Mouse (Mus musculus) common myeloid progenitor, adult 5-6 weeks (primary cell): Measurements from ENCODE around the gene Chat. TPM values are rescaled to one million over a fixed set of nuclear protein-coding genes. Genes with fewer than 3 reads are reported as not detected.
A peak's percentile ranks its signal among the peaks of the same experiment; 100 is the strongest.
"Not testable (repeated sequence)": the region's sequence is repeated elsewhere in the genome, so short reads cannot be mapped to it uniquely, and the experiment has no call there.

Experiments
- ATAC-seq: replicated peaks from 2 replicates; pipeline ENCODE4 v1.8.0; 2016; ENCODE audit warnings: low read depth, mild to moderate bottlenecking, moderate TSS enrichment, inconsistent platforms; ENCODE audit not compliant: poor library complexity, severe bottlenecking
- total RNA-seq: library from RNA; stranded (forward); fragments of 200-1000, 187-1606 nt; gene quantifications from 2 replicates; pipeline ENCODE4 v1.2.3, GENCODE M21; 2017

The Chat gene
- total RNA-seq, 1 experiment from 2014 or later: not detected

- no peak for ATAC-seq
Observed at GRCm38 (mm10) chr14:32463211-32464040, 2.4 kb downstream of the Chat start.

DNA sequence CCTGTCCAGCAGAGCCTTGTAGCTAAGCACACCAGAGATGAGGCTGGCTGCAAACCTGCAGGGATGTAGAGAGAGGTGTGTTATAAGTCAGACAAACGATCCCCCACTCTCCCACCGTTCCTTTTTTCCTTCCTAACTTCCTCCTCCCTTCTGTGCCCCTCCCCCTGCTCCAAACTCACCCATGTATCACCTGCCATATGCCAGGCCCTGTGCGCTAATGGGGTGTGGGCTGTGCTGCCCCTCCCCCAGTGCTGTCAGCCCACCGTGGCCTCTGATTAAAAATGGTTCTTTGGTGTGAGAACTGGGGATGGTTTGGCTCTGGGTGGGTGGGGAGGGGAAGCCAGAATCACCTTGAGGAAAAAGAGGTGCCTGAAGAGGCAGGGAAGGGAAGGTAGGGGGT is 13.2 kb downstream of the Chat start:
- ATAC-seq: no peak

GRCm38 (mm10) chr14:32446989-32447388 is 18.8 kb downstream of the Chat start:
- no peak for ATAC-seq

- ATAC-seq: no peak
Observed at GRCm38 (mm10) chr14:32443446-32443845, 22.3 kb downstream of the Chat start.

- ATAC-seq: no peak
Observed at GRCm38 (mm10) chr14:32439744-32440143, 26.0 kb downstream of the Chat start.

DNA sequence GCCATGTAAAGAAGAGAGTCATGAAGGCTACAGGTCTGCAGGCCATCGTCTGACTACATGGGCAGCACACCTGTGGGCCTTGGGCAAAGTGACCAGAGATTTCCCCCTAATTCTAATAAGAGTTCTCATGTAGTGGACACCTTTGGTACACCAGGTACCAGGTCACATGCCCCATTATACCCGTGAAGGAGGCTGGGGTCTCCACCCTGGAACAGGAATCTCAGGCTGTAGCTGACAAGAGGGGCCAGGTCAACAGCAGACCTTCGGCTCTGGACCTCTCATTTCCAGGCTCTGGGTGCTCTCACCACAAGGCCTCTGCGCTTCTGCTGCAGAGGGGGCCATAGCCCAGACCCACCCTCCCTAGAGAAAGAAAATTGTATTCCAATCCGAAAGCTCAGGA is 26.5 kb downstream of the Chat start:
- ATAC-seq: no peak

GRCm38 (mm10) chr14:32437352-32437793 is 28.4 kb downstream of the Chat start:
- ATAC-seq: no peak

DNA sequence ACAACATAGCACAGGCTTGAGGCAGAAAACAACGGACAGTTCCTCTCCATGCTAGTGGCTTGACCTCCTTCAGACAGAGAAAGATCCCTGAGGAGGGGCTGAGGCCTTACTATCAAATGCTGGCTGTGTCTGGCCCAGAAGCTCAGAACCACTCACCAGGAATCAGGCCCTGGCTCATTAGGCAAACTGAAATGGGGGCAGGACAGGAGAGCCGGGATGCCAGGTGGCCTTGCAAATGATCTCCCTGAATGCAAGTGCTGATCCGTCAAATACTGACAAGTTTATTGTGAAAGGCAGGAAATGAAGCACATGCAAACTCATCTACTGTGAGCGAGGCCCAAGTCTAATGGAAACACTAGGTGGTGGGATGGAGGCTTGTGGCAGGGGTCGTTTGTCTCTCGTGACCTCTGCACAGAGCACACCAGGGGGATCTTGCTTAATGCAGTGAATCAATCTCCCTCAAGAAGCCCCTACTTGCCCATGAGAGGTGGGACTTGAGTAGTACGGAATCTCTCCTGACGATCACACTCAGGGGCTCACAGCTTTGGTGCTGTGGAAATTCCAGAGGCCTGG is 36.7 kb downstream of the Chat start:
- ATAC-seq: no peak

- no peak for ATAC-seq
Observed at GRCm38 (mm10) chr14:32423946-32424345, 41.8 kb downstream of the Chat start.

DNA sequence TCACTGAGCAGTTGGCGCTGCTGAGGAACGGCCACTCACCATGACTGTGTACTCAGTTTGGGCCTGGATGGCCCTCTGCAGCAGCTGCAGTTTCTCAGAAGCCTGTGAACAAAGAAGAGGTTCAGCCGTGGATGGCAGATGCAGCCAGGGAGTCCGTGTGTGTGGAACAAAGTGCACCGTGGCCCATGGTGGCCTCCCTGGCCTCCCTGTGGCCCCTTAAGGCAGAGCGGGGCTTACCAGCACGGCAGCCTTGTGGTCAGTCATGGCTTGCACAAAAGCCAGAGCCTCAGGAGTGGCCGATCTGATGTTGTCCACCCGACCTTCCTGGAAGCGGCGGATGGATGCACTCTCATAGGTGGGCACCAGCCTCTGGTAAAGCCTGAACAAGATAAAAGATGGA is 47.0 kb downstream of the Chat start:
- ATAC-seq: no peak

- ATAC-seq: no peak
Observed at GRCm38 (mm10) chr14:32412075-32412474, 53.7 kb downstream of the Chat start.

DNA sequence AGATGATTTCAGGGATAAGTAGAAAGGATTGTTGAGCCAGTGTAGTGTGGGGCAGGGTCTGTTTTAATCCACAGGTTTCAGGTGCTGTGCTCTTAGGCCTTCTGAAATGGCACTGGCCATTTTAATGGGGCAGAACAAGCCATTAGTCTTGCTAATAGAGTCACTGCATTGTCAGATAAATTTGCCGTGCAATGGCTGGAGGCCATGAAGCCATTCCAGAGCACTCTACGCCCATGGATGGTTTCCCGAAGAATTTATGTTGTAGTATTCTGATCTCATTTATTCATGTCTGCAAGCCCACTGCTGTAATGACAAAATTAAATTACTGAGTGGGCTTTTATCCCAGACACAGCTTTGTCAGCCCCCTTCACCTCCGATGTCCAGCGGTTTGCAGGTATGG is 55.7 kb downstream of the Chat start:
- no peak for ATAC-seq

DNA sequence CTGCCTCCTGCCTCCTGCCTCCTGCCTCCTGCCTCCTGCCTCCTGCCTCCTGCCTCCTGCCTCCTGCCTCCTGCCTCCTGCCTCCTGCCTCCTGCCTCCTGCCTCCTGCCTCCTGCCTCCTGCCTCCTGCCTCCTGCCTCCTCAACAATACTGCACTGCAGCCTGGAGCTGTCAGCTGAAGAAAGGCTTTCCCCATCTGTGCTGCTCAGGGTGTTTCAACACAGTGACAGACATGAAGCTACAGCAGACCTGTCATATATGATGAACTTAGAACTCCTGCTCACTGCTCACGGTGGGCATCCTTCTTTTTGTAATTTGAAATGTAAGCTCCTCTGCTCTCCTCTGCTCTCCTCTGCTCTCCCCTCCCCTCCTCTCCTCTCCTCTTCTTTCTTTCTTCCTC is 60.4 kb downstream of the Chat start:
- ATAC-seq: not testable (repeated sequence)

GRCm38 (mm10) chr14:32388196-32388595 is 77.6 kb downstream of the Chat start, which contains the start of gene 1700024G13Rik:
Gene 1700024G13Rik, minus strand, starts transcription at chr14:32388391.
- peak; percentile 58 for ATAC-seq

- ATAC-seq: no peak
Observed at GRCm38 (mm10) chr14:32381619-32382018, 84.2 kb downstream of the Chat start.

DNA sequence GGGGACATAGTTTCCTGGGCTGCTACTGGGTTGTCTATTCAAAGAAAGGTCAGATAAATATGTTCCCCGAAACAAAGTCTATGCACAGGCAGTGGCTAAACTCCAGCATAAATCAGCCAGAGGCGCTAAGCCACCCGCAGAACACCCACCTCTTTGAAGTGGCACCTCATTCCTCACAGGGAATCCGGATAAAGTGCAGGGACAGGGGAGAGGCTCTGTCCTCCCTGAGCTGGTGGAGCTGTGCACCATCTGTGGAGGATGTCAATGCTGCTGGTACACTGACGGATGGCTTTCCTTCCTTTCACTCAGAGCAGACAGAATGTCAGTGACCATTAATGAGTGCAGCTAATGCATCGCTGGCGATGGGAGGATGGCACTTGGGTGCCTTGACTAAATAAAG is 84.7 kb downstream of the Chat start:
- no peak for ATAC-seq

GRCm38 (mm10) chr14:32380099-32380480 is 85.7 kb downstream of the Chat start:
- no peak for ATAC-seq

GRCm38 (mm10) chr14:32379395-32380098 is 86.2 kb downstream of the Chat start:
- no peak for ATAC-seq

DNA sequence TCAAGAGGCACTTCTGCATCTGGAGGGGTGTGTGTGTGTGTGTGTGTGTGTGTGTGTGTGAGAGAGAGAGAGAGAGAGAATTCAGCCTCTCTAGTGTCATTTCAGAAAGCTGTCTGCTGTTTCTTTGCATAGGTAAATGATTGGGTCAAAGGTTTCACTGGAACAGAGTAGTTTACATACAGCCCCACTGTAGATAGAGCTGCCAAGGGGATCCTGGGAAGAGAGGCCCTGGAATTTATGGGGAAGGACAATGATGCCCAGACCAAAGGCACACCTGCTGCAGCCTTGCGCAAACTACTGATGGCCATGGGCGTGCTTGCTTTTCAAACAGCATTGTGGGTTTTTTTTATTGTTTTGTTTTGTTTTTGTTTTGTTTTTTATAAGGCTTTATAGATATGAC is 93.3 kb downstream of the Chat start:
- no peak for ATAC-seq

- ATAC-seq: no peak
Observed at GRCm38 (mm10) chr14:32369756-32370155, 96.0 kb downstream of the Chat start.

- no peak for ATAC-seq
Observed at GRCm38 (mm10) chr14:32364359-32364758, 101.4 kb downstream of the Chat start.
